Comparison of ENCODE assay signal across 7 mouse cellular contexts in the genomic region with DNA sequence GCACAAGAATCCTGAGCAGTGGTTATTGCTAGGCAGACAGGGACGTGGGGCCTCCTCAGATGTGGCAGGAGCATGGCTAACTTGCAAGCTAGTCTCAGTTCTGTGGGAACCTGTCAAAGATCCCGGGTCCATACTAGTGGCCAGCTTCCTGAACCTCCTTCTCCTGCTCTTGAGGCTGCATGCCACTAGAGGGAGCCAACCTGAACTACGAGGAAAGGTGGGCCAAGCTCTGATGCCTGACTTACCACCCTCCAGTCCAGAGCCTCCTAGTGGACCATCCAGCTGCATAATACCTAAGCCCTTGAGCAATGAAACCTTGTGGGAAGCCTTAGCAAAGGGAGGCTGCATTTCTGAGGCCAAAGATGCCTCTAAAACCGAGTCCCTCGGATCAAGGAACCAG. TPM values are rescaled to one million over a fixed set of nuclear protein-coding genes. Genes with fewer than 3 reads are reported as not detected.
DNase-seq lines count a peak whose midpoint lies in the region; ATAC-seq and TF ChIP-seq lines count a peak whose summit lies in the region.

No protein-coding gene starts in this region.

- peak; percentile 36 for ATAC-seq in Patski
- 0 out of 2 replicates have a peak, but pooled peaks have one; percentile 58 for ATAC-seq in hindbrain, embryonic 16.5 days
- no peak for ATAC-seq in midbrain, embryonic 14.5 days (ENCODE audit: low FRiP score, low TSS enrichment)

- POLR2A ChIA-PET in Patski (lab: Charles Lee) = no interaction called here

- intact Hi-C loops in left cerebral cortex, postnatal 25 days (cut with DNase I) = loop anchor here (1.0 kb wide), 1 partner anchor 168 kb away; no protein-coding TSS in a partner anchor

- no peak overlapping the region for H3K27ac ChIP-seq in hindbrain, embryonic 16.5 days (ENCODE audit: low read depth, low read length)
- no peak overlapping the region for H3K27ac ChIP-seq in midbrain, embryonic 14.5 days (replicated peaks; ENCODE audit: low read depth, low read length)

- peaks cover 30% of the 10 kb centered on the region for H3K36me3 ChIP-seq in hindbrain, embryonic 16.5 days (ENCODE audit: control insufficient read depth, insufficient read depth, low read length)
- peaks cover 53% of the 10 kb centered on the region for H3K36me3 ChIP-seq in midbrain, embryonic 14.5 days (ENCODE audit: control insufficient read depth, insufficient read depth, low read length)

- peaks cover 9% of the 10 kb centered on the region for H3K4me1 ChIP-seq in hindbrain, embryonic 16.5 days (ENCODE audit: control insufficient read depth, insufficient read depth, low read depth, low read length)
- H3K4me1 ChIP-seq in midbrain, embryonic 14.5 days (ENCODE audit: control insufficient read depth, insufficient read depth, low read length) = peaks cover 6% of the 10 kb centered on the region

- CTCF ChIA-PET in Patski (lab: Charles Lee) = interaction anchor here (0.7 to 3.8 kb wide), 9 partner anchors 9 to 168 kb away, joined by 3 to 34 read pairs (median 3); a partner anchor contains a TSS

- no peak overlapping the region for H3K4me2 ChIP-seq in hindbrain, embryonic 16.5 days (ENCODE audit: low read length)
- H3K4me2 ChIP-seq in midbrain, embryonic 14.5 days (ENCODE audit: low read length) = no peak overlapping the region

- H3K4me3 ChIP-seq in hindbrain, embryonic 16.5 days (ENCODE audit: low read length) = no peak overlapping the region
- no peak overlapping the region for H3K4me3 ChIP-seq in midbrain, embryonic 14.5 days (replicated peaks; ENCODE audit: low read depth, low read length)

- DNase-seq in Patski (ENCODE audit: low read depth, low spot score) = no peak
- peak; percentile 71 for DNase-seq in c-Kit-positive CD71-positive TER-119-negative erythroid progenitor cells, embryonic 14.5 days (ENCODE audit: low read depth)
- DNase-seq in forelimb bud, embryonic 11.5 days (ENCODE audit: low read depth, low spot score) = peak; percentile 81
- peak; percentile 50 to 74 for DNase-seq in left cerebral cortex, postnatal 25 days (ENCODE audit: low spot score in 2 of 2)
- DNase-seq in midbrain, embryonic 14.5 days = peak; percentile 86
- peak; percentile 53 for DNase-seq in spleen, adult 12 weeks (ENCODE audit: low spot score)

- TF ChIP-seq CTCF in Patski (IDR thresholded peaks at IDR 0.05) = no peak

- H3K9me3 ChIP-seq in hindbrain, embryonic 16.5 days (ENCODE audit: control insufficient read depth, low read length) = no peaks in the 10 kb centered on the region
- no peaks in the 10 kb centered on the region for H3K9me3 ChIP-seq in midbrain, embryonic 14.5 days (ENCODE audit: control insufficient read depth, low read length)

- WGBS in hindbrain, embryonic 16.5 days = 26% methylated on average over 5 of the region's 5 CpGs
- WGBS in midbrain, embryonic 14.5 days = 33% methylated on average over 5 of the region's 5 CpGs

- H3K27me3 ChIP-seq in Patski = no peaks in the 10 kb centered on the region
- no peaks in the 10 kb centered on the region for H3K27me3 ChIP-seq in hindbrain, embryonic 16.5 days (replicated peaks; ENCODE audit: control insufficient read depth, insufficient read depth, low read length)
- no peaks in the 10 kb centered on the region for H3K27me3 ChIP-seq in midbrain, embryonic 14.5 days (ENCODE audit: control insufficient read depth, insufficient read depth, low read length)

- H3K9ac ChIP-seq in hindbrain, embryonic 16.5 days (ENCODE audit: low read depth, low read length) = no peak overlapping the region
- H3K9ac ChIP-seq in midbrain, embryonic 14.5 days (replicated peaks; ENCODE audit: low read length) = no peak overlapping the region

- in situ Hi-C loops in Patski (cut with MboI; ENCODE audit: low pct_unique_long_range_greater_than_20kb) = loop anchor here (5.0 to 25.0 kb wide), 2 partner anchors 102 to 617 kb away; a partner anchor contains a TSS

RNA-seq across cellular contexts. Expression of a gene that starts 21.5 kb away (rescaled TPM):
- polyA plus RNA-seq in Patski (2021) = 74.0 TPM
- 85.4 and 91.2 TPM in 2 replicates for polyA plus RNA-seq in hindbrain, embryonic 16.5 days (2015; fragmentation: Nextera tagmentation; extraction: Ambion mirVana)
- total RNA-seq in left cerebral cortex, postnatal 25 days (2021) = 10 to 100 TPM; 12.8 to 13.4 TPM
- 93.9 and 101 TPM in 2 replicates for polyA plus RNA-seq in midbrain, embryonic 14.5 days (2014; fragmentation: Nextera tagmentation; extraction: Ambion mirVana)

RNA-seq across cellular contexts. Expression of a gene that starts 25.5 kb away (rescaled TPM):
- polyA plus RNA-seq in Patski (2021) = 1.0 TPM
- polyA plus RNA-seq in hindbrain, embryonic 16.5 days (2015; fragmentation: Nextera tagmentation; extraction: Ambion mirVana) = 5.2 TPM in 2 replicates
- 1 to 10 TPM; 3.8 to 4.7 TPM for total RNA-seq in left cerebral cortex, postnatal 25 days (2021)
- 3.8 and 5.5 TPM in 2 replicates for polyA plus RNA-seq in midbrain, embryonic 14.5 days (2014; fragmentation: Nextera tagmentation; extraction: Ambion mirVana)
